Mouse (Mus musculus) midbrain, embryonic 11.5 days (tissue): ENCODE measurements around the gene Sdf2l1. TPM values are rescaled to one million over a fixed set of nuclear protein-coding genes. Genes with fewer than 3 reads are reported as not detected.
A peak's percentile ranks its signal among the peaks of the same experiment; 100 is the strongest.

Source experiments
- ATAC-seq: fragments of 200-750 bp; cut with Nextera tagmentation; 2 replicates; pipeline ENCODE4 v1.8.0; 2017; ENCODE audit warnings: moderate TSS enrichment, moderate library complexity; ENCODE audit not compliant: low FRiP score
- DNase-seq: peaks from one replicate; pipeline ENCODE4 v3.0.0; 2015; ENCODE audit warnings: low spot score; ENCODE audit errors: missing footprints
- H3K27ac ChIP-seq: fragments of 300-500 bp; sonication (generic); 2 replicates; pipeline ENCODE4 v1.5.1; 2014; ENCODE audit warnings: low read depth, low read length
- H3K27me3 ChIP-seq: fragments of 300-500 bp; sonication (generic); 2 replicates; pipeline ENCODE4 v1.6.1; 2014; ENCODE audit warnings: mild to moderate bottlenecking, low read length, moderate library complexity, mixed read lengths; ENCODE audit not compliant: control insufficient read depth, insufficient read depth
- H3K36me3 ChIP-seq: fragments of 300-500 bp; sonication (generic); 2 replicates; pipeline ENCODE4 v1.6.1; 2014; ENCODE audit warnings: mild to moderate bottlenecking, low read length, moderate library complexity, mixed read lengths; ENCODE audit not compliant: control insufficient read depth, insufficient read depth
- H3K4me1 ChIP-seq: fragments of 300-500 bp; sonication (generic); 2 replicates; pipeline ENCODE4 v1.6.1; 2014; ENCODE audit warnings: low read length; ENCODE audit not compliant: control insufficient read depth, insufficient read depth
- H3K4me2 ChIP-seq: fragments of 300-500 bp; sonication (generic); 2 replicates; pipeline ENCODE4 v1.6.1; 2014; ENCODE audit warnings: mild to moderate bottlenecking, moderate library complexity
- H3K4me3 ChIP-seq: fragments of 300-500 bp; sonication (generic); 2 replicates; pipeline ENCODE4 v1.5.1; 2014; ENCODE audit warnings: low read depth, low read length
- H3K9ac ChIP-seq: fragments of 300-500 bp; sonication (generic); 2 replicates; pipeline ENCODE4 v1.6.1; 2014; ENCODE audit warnings: low read length
- H3K9me3 ChIP-seq: fragments of 300-500 bp; sonication (generic); 2 replicates; pipeline ENCODE4 v1.6.1; 2016; ENCODE audit warnings: low read length; ENCODE audit not compliant: control insufficient read depth
- WGBS: fragments of 180-500 bp; shearing (Covaris S2); extraction: QIAGEN DNeasy Blood & Tissue Kit; methylation state at CpG from one replicate; pipeline ENCODE4 v1.1.7; 2014; 5-methylcytosine and 5-hydroxymethylcytosine counted together
- polyA plus RNA-seq: library from polyadenylated mRNA; unstranded; fragments of >200 nt; fragmentation: Nextera tagmentation; extraction: Ambion mirVana; gene quantifications from 2 replicates; pipeline ENCODE4 v1.2.1, GENCODE M21; 2014

Sdf2l1 gene
- polyA plus RNA-seq, 1 experiment from 2014 or later, result 62.9 TPM

DNA sequence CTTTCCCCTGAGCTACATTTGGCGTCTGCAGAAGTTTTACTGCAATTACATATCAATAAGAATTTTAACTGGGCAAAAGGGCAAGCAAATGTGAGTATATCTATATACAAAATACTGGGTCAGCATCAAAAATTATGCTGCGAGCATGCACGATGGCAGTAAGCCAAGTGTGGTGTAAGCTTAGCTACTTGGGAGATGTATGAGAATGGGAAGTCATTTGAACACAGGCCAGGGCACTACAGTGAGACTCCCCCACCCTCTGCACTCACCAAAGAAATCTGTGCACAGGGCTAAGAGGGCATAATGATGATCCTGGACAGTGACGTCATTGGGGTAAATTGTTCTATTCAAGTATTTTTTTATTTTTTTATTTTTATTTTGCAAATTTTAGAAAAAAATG, 27.6 kb downstream of the Sdf2l1 start:
- no peaks in the 10 kb centered on the region for H3K9me3 ChIP-seq
- no peak overlapping the region for H3K4me3 ChIP-seq
- peaks cover 11% of the 10 kb centered on the region for H3K36me3 ChIP-seq
- DNase-seq (no peak), ATAC-seq (no peak)
- no peaks in the 10 kb centered on the region for H3K27me3 ChIP-seq
- no peaks in the 10 kb centered on the region for H3K4me1 ChIP-seq
- H3K9ac ChIP-seq, result no peak overlapping the region
- no peak overlapping the region for H3K4me2 ChIP-seq
- 94% methylated on average over 4 of the region's 4 CpGs for WGBS
- H3K27ac ChIP-seq, result no peak overlapping the region

DNA sequence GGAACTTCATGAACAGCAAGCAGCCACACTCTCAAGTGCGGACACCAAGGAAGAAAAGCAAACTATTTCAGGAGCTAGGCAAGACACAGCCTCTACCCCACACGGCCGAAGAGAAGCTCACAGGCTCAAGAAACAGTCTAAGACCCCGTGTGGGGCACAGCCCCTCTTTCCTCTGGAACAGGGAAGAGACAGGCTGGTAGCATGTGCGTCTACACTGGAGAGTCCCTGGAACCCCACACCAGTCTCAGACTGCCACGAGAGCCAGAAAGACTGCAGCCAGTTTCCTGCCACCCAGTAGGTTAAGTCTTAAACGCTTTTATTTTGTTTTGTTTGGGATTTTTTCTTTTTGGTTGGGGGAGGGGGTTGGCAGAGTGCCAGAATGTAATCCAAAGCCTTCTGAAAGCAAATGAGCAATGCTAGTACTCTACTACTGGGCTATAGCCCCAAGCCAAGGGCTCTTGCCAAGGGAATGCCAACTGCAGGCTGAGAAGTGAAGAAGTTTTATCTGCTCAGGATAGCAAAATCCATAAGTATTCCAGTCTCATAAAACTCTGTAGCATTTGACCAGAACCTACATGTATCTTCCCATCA, 29.5 kb downstream of the Sdf2l1 start:
- DNase-seq (no peak), ATAC-seq (no peak)
- no peaks in the 10 kb centered on the region for H3K9me3 ChIP-seq

GRCm38 (mm10) chr16:17096938-17097337, 35.2 kb downstream of the Sdf2l1 start:
- WGBS, result 97% methylated on average over 3 of the region's 3 CpGs
- peaks cover 27% of the 10 kb centered on the region for H3K36me3 ChIP-seq
- no peak for DNase-seq

More for the DNA sequence above, 29.5 kb downstream of the Sdf2l1 start:
- Histone ChIP-seq H3K27me3 (no peaks in the 10 kb centered on the region), H3K4me1 (no peaks in the 10 kb centered on the region), H3K27ac (no peak overlapping the region), H3K4me2 (no peak overlapping the region), H3K36me3 (peaks cover 13% of the 10 kb centered on the region), H3K4me3 (no peak overlapping the region), H3K9ac (no peak overlapping the region)
- WGBS, result 82% methylated on average over 7 of the region's 7 CpGs

DNA sequence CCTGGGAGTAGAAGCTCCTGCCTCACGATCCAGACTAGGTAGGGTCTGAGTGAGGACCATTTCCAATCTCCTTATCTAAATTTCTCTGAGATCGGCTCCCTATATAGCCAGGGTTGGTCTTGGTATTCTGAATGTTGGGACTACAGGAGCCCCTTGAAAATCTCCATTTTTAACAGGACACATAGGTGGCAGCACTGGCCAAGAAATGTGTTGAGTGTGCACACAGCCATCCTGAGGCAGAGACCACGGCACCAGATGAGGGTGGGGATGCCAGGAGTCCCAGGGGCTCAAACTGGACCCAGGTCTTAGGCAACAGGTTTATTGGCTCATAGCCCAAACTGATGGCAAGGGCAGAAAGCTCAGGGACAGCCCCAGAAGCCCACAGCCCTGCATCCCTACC, 43.8 kb downstream of the Sdf2l1 start:
- Histone ChIP-seq H3K4me1 (no peaks in the 10 kb centered on the region), H3K27me3 (no peaks in the 10 kb centered on the region), H3K9me3 (no peaks in the 10 kb centered on the region), H3K36me3 (peaks cover 39% of the 10 kb centered on the region), H3K4me3 (no peak overlapping the region), H3K9ac (no peak overlapping the region), H3K27ac (no peak overlapping the region), H3K4me2 (no peak overlapping the region)
- ATAC-seq (peak; percentile 30; the same call in 1 of the 2 replicates), DNase-seq (no peak)
- WGBS, result 80% methylated on average over 3 of the region's 3 CpGs

More at GRCm38 (mm10) chr16:17096938-17097337, 35.2 kb downstream of the Sdf2l1 start:
- ATAC-seq, result no peak
- no peak overlapping the region for H3K27ac ChIP-seq
- no peaks in the 10 kb centered on the region for H3K27me3 ChIP-seq
- no peak overlapping the region for H3K9ac ChIP-seq
- no peaks in the 10 kb centered on the region for H3K9me3 ChIP-seq
- H3K4me2 ChIP-seq, result no peak overlapping the region
- H3K4me1 ChIP-seq, result no peaks in the 10 kb centered on the region
- no peak overlapping the region for H3K4me3 ChIP-seq

DNA sequence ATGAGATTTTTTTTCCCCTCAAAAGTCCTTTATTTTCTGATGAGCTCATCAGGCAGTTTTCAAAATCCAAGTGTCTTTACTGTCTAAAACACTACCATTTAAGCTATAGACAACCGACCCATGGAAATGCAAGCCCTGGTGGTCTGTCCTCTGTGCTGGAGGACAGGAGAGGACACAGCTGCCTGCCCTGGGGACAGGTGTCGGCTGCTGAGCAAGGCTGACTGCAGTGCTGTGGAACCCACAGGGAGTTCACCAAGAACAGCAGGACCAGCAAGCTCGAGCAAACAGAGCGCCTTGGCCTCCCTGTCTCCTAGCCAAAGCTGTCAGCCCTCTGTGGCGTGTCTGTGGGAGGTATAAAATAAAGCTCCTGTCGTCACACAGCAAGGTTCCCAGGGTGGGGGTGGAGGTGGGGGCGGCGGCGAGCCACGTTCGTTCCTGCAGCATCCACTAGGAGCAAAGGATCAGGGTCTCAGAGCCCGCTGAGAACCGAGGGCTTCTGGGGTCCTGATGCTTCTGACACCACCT, 45.5 kb downstream of the Sdf2l1 start:
- no peaks in the 10 kb centered on the region for H3K27me3 ChIP-seq
- no peaks in the 10 kb centered on the region for H3K4me1 ChIP-seq
- H3K4me3 ChIP-seq, result no peak overlapping the region
- H3K9me3 ChIP-seq, result no peaks in the 10 kb centered on the region
- peaks cover 43% of the 10 kb centered on the region for H3K36me3 ChIP-seq
- WGBS, result 82% methylated on average over 13 of the region's 13 CpGs
- DNase-seq (no peak), ATAC-seq (no peak)
- H3K27ac ChIP-seq, result no peak overlapping the region
- H3K9ac ChIP-seq, result no peak overlapping the region
- no peak overlapping the region for H3K4me2 ChIP-seq

- Histone ChIP-seq H3K4me3 (no peak overlapping the region), H3K9ac (no peak overlapping the region), H3K36me3 (peaks cover 42% of the 10 kb centered on the region), H3K4me1 (no peaks in the 10 kb centered on the region), H3K4me2 (no peak overlapping the region), H3K27me3 (no peaks in the 10 kb centered on the region), H3K27ac (no peak overlapping the region), H3K9me3 (no peaks in the 10 kb centered on the region)
- ATAC-seq (no peak), DNase-seq (no peak)
- WGBS, result 92% methylated on average over 3 of the region's 3 CpGs
Observed at GRCm38 (mm10) chr16:17086241-17086640, 45.9 kb downstream of the Sdf2l1 start.

GRCm38 (mm10) chr16:17085636-17086035, 46.5 kb downstream of the Sdf2l1 start:
- Histone ChIP-seq H3K27me3 (no peaks in the 10 kb centered on the region), H3K9ac (no peak overlapping the region), H3K9me3 (no peaks in the 10 kb centered on the region), H3K4me1 (no peaks in the 10 kb centered on the region), H3K27ac (no peak overlapping the region), H3K4me3 (no peak overlapping the region), H3K36me3 (peaks cover 44% of the 10 kb centered on the region), H3K4me2 (no peak overlapping the region)
- ATAC-seq, result no peak
- no peak for DNase-seq
- 94% methylated on average over 4 of the region's 4 CpGs for WGBS

- Histone ChIP-seq H3K9me3 (no peaks in the 10 kb centered on the region), H3K4me2 (no peak overlapping the region), H3K4me1 (no peaks in the 10 kb centered on the region), H3K9ac (no peak overlapping the region), H3K27me3 (no peaks in the 10 kb centered on the region), H3K4me3 (no peak overlapping the region), H3K27ac (no peak overlapping the region), H3K36me3 (peaks cover 31% of the 10 kb centered on the region)
- DNase-seq (no peak), ATAC-seq (no peak)
- WGBS, result 91% methylated on average over 6 of the region's 6 CpGs
Observed at GRCm38 (mm10) chr16:17082121-17082792, 49.9 kb downstream of the Sdf2l1 start.
